Mouse (Mus musculus) thymus, postnatal 10 days (tissue): ENCODE measurements around the gene Lrch2.
"Not testable (repeated sequence)": the region's sequence is repeated elsewhere in the genome, so short reads cannot be mapped to it uniquely, and the experiment has no call there.

Experiments used
- DNase-seq, 2 experiments: peaks; one replicate each; pipeline ENCODE4 v3.0.0; 2021; ENCODE audit warnings: low spot score in 2 of 2

The Lrch2 gene

DNA sequence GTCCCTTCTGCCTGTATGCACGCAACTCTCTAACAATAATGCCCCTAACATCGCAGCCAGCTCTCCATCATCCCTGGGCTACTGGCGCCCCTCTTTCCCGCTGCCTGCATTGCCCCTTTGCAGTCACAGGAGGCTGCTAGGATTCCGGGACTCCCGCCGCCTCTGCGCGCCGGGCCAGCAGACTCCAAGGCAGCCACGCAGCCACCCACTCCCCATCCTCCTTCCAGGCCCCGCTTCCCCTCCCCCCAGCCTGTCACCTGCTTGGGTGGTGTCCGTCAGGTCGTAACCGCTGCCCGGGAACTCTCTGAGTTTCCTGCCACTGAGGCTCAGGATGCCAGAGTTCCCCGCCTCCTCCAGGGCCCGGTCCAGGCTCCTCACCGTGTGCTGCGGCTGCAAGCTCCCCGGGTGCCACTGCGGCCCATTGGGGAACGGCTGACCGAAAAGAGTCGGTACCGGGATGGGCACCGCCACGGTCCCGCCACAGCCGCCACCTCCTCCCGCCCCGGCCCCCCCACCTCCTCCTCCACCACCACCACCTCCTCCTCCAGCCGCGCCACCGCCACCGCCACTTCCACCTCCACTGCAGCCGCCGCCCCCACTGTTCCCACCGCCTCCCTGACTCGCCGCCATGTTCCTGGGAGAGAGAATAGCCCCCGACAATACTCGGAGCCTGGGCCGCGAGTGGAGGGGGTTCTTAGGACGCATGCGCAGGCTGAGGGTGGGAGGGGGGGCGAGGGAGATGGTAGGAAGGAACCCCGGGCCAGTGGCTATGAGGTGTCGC is at the start of gene Lrch2:
Gene Lrch2 (minus strand): TSS at position 661 of the 781 bp plus-strand sequence.
- no peak for DNase-seq

DNA sequence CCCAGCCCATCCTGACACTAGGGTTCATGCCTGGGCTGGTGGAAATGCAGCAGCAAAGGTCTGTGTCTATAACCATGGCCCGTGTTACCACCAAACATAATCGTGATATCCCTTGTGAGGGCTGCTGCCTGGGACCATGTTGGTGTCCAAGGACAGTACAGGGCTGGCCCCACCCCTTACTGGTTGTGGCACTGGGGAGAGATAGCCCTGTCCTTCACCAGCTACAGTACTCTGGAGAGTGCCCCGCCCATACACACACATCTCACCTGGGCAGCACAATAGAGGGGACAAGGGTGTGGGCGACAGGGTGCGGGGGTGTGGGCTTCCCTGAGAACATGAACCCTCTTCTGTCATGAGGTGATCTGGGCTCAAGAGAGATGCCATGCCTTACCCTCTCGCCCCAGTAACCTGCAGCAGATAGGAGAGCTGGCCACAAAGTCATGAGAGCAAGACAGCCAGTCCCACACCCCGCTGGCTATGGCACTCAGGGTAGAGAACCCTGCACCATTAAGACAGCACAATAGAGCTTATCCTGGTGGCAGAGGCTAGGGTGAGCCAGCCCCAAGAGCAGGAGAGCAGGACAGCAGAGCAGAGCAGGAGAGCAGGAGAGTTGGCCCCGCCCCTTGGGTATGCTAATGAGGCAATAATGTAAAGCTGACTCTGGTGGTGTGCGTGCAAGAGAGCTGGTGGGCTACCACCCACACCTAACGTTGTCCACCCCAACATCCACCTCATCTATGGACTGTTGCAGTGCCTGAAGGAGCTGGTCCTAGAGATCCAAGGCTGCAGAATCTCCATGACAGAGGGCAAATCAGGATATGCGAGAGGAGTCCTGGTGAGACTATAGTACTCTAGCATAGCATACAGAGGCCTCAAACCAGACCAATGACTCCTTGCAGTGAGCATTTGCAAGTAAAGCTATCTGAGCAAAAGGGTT is 12.7 kb downstream of the Lrch2 start:
- DNase-seq: no peak

GRCm38 (mm10) chrX:147538377-147538776 is 15.5 kb downstream of the Lrch2 start:
- DNase-seq: no peak

- DNase-seq: not testable (repeated sequence)
Measured at GRCm38 (mm10) chrX:147537117-147537516, 16.8 kb downstream of the Lrch2 start.

GRCm38 (mm10) chrX:147535616-147536015 is 18.3 kb downstream of the Lrch2 start:
- DNase-seq: no peak

GRCm38 (mm10) chrX:147531675-147532074 is 22.2 kb downstream of the Lrch2 start:
- DNase-seq: no peak

GRCm38 (mm10) chrX:147527646-147528172 is 26.2 kb downstream of the Lrch2 start:
- DNase-seq: no peak

DNA sequence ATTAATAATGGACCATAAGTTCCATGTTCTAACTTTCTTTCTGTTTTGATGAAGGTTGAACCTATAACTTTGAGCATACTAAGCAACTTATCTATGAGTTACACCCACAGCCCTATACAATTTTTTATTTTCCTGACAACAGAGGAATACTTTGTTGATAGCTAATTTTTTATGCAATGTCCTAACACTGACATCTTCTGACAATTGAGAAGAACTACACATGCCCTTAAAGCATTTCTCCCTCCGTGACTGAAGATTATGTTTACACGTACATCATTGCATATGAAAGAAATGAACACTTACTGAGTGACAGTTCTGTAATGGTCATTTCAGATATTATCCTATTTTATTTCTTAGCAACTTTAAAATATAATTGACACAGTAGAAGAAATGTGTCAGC is 64.3 kb downstream of the Lrch2 start:
- no peak for DNase-seq

- DNase-seq: not testable (repeated sequence)
Measured at GRCm38 (mm10) chrX:147453610-147454009, 100.3 kb downstream of the Lrch2 start, which contains the start of gene Vmn1r239-ps. Gene Vmn1r239-ps (minus strand): TSS chrX:147453710.

GRCm38 (mm10) chrX:147443386-147443785 is 110.5 kb downstream of the Lrch2 start:
- DNase-seq: no peak

DNA sequence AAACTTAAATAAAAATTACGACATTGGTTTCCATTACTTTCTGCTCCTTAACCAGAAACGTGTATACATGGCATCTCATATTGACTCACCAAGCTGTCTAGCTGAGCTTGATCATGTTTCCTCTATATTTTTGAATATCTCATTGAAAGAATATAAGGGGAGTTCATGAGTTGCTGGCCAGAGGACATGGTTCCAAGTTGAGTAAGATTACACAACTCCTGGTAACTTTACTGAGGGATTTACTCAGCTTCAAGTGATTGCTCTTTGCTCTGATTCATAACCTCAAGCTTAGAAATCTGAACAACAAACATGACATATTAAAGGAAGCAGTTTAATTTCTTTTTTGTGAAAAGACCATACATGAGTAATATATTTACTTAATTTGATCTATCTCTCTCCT is 118.5 kb downstream of the Lrch2 start:
- DNase-seq: no peak

GRCm38 (mm10) chrX:147429753-147430152 is 124.1 kb downstream of the Lrch2 start:
- no peak for DNase-seq

- no peak for DNase-seq
Measured at GRCm38 (mm10) chrX:147429129-147429528, 124.8 kb downstream of the Lrch2 start, which contains the start of gene Il13ra2. Gene Il13ra2 (minus strand): TSS chrX:147429192.
